Mouse (Mus musculus): Measurements from ENCODE around the gene Zfand6.

Zfand6 gene

DNA sequence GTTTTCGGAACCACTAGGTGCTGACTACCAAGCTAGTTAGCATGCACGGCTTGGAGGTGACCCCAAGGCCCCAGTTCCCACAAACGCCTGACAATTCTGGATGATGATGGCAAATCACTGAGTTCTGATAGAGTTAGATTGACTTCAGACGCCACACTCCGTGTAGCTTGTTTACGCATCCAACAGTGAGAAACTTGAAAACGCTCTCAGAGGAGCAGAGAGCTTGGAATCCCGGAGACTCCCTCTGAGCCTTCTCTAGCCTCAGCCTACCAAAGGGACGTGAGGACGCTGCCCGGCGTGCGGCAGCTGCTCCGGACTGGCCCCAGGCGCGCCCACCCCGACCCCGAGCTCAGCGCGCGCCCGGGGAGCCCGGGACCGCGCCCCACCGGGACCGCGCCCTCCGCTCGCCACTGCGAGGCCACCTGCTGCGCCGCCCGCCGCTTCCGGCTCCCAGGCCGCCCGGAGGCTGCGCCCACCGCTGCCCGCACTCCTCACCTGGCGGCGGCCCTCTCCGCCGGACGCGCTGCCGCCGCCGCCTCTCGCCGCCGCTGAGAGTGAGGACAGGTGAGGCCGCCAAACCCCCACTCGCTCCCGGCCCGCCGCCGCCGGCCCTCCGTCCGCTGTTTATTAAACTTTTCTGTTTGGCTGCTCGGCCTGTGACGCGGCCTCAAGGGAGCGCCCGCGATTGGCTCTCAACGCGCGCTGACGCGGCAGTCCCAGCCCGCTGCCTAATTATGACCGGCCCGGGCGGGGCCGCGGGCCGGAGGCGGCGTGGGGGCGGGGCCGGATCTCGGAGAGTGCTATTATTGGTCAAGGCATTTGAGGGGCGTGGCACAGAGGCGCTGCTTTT, at the start of gene Zfand6:
Gene Zfand6 (minus strand): TSS at position 709 of the 850 bp plus-strand sequence.
- peaks cover 9% of the 10 kb centered on the region for H3K9me3 ChIP-seq (ENCODE audit: low read length)
- H3K36me3 ChIP-seq (ENCODE audit: insufficient read depth, low read length) = no peaks in the 10 kb centered on the region
- no peak for TF ChIP-seq CTCF (conservative IDR thresholded peaks at IDR 0.05; ENCODE audit: low read length)
- H3K27me3 ChIP-seq (ENCODE audit: insufficient read depth, low read length) = no peaks in the 10 kb centered on the region
- peaks cover 17% of the 10 kb centered on the region for H3K4me1 ChIP-seq (replicated peaks; ENCODE audit: low read depth, low read length)
- H3K4me3 ChIP-seq (replicated peaks; ENCODE audit: low read length) = peak within 1 kb of the TSS; percentile 86

DNA sequence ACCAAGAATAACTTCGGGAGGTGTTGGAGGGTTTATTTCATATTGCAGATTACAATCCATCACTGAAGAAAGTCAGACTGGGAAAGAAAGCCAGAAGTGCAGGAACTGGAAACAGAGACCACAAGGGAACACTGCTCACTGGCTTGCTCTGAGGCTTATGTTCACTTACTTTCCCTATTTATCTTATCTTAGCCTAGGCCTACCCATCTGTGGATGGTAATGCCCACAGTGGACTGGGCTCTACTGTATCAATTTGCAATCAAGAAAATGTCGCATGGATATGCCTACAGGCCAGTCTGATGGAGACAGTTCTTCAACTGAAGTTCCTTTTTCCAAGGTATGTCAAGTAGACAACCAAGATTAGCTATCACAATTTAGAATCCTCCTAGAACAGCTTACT, 47.0 kb upstream of the Zfand6 start:
- Histone ChIP-seq H3K4me3 (replicated peaks; ENCODE audit: low read length) (no peak overlapping the region), H3K9me3 (ENCODE audit: low read length) (no peaks in the 10 kb centered on the region), H3K36me3 (ENCODE audit: insufficient read depth, low read length) (no peaks in the 10 kb centered on the region), H3K27me3 (ENCODE audit: insufficient read depth, low read length) (no peaks in the 10 kb centered on the region), H3K4me1 (replicated peaks; ENCODE audit: low read depth, low read length) (no peaks in the 10 kb centered on the region)
- TF ChIP-seq NANOG (IDR thresholded peaks at IDR 0.05; ENCODE audit: borderline replicate concordance, low read length) (no peak), POU5F1 (IDR thresholded peaks at IDR 0.05; ENCODE audit: borderline replicate concordance, low read length) (no peak), CTCF (conservative IDR thresholded peaks at IDR 0.05; ENCODE audit: low read length) (no peak)

GRCm38 (mm10) chr7:84733038-84733437, 43.3 kb upstream of the Zfand6 start:
- no peaks in the 10 kb centered on the region for H3K36me3 ChIP-seq (ENCODE audit: insufficient read depth, low read length)
- H3K9me3 ChIP-seq (ENCODE audit: low read length) = no peaks in the 10 kb centered on the region
- TF ChIP-seq CTCF (conservative IDR thresholded peaks at IDR 0.05; ENCODE audit: low read length) (no peak), POU5F1 (IDR thresholded peaks at IDR 0.05; ENCODE audit: borderline replicate concordance, low read length) (no peak), NANOG (IDR thresholded peaks at IDR 0.05; ENCODE audit: borderline replicate concordance, low read length) (no peak)
- no peak overlapping the region for H3K4me3 ChIP-seq (replicated peaks; ENCODE audit: low read length)
- no peaks in the 10 kb centered on the region for H3K4me1 ChIP-seq (replicated peaks; ENCODE audit: low read depth, low read length)
- H3K27me3 ChIP-seq (ENCODE audit: insufficient read depth, low read length) = no peaks in the 10 kb centered on the region

GRCm38 (mm10) chr7:84732052-84732451, 42.3 kb upstream of the Zfand6 start:
- TF ChIP-seq POU5F1 (IDR thresholded peaks at IDR 0.05; ENCODE audit: borderline replicate concordance, low read length) (no peak), CTCF (conservative IDR thresholded peaks at IDR 0.05; ENCODE audit: low read length) (no peak), NANOG (IDR thresholded peaks at IDR 0.05; ENCODE audit: borderline replicate concordance, low read length) (no peak)
- Histone ChIP-seq H3K9me3 (ENCODE audit: low read length) (no peaks in the 10 kb centered on the region), H3K27me3 (ENCODE audit: insufficient read depth, low read length) (no peaks in the 10 kb centered on the region), H3K4me1 (replicated peaks; ENCODE audit: low read depth, low read length) (no peaks in the 10 kb centered on the region), H3K36me3 (ENCODE audit: insufficient read depth, low read length) (no peaks in the 10 kb centered on the region), H3K4me3 (replicated peaks; ENCODE audit: low read length) (no peak overlapping the region)

DNA sequence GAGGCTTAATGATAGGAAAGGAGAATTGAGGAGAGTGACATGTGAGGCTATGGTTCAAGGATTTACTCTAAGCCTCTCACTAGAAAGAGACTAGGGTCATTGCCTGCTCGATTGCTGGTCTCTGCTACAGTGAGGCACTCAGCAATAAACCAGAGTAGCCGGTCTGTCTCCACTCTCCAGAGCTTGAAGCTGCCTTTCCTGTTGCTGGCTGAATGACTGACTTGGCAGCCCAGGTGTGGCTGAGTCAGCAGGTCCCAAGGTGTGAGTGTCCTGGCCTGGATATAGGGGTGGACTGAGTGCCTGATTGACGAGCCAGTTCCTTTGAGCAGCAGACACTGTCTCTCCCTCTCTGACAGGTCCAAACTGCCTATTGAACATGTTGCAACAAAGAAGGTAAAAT, 41.3 kb upstream of the Zfand6 start:
- Histone ChIP-seq H3K4me3 (replicated peaks; ENCODE audit: low read length) (no peak overlapping the region), H3K9me3 (ENCODE audit: low read length) (no peaks in the 10 kb centered on the region), H3K36me3 (ENCODE audit: insufficient read depth, low read length) (no peaks in the 10 kb centered on the region), H3K4me1 (replicated peaks; ENCODE audit: low read depth, low read length) (no peaks in the 10 kb centered on the region), H3K27me3 (ENCODE audit: insufficient read depth, low read length) (no peaks in the 10 kb centered on the region)
- TF ChIP-seq POU5F1 (IDR thresholded peaks at IDR 0.05; ENCODE audit: borderline replicate concordance, low read length) = no peak
- TF ChIP-seq CTCF (conservative IDR thresholded peaks at IDR 0.05; ENCODE audit: low read length) = no peak
- TF ChIP-seq NANOG (IDR thresholded peaks at IDR 0.05; ENCODE audit: borderline replicate concordance, low read length) = no peak

GRCm38 (mm10) chr7:84722804-84723459, 33.2 kb upstream of the Zfand6 start:
- Histone ChIP-seq H3K4me1 (replicated peaks; ENCODE audit: low read depth, low read length) (no peaks in the 10 kb centered on the region), H3K4me3 (replicated peaks; ENCODE audit: low read length) (no peak overlapping the region), H3K36me3 (ENCODE audit: insufficient read depth, low read length) (no peaks in the 10 kb centered on the region), H3K9me3 (ENCODE audit: low read length) (peaks cover 9% of the 10 kb centered on the region), H3K27me3 (ENCODE audit: insufficient read depth, low read length) (no peaks in the 10 kb centered on the region)
- TF ChIP-seq NANOG (IDR thresholded peaks at IDR 0.05; ENCODE audit: borderline replicate concordance, low read length) (no peak), CTCF (conservative IDR thresholded peaks at IDR 0.05; ENCODE audit: low read length) (no peak), POU5F1 (IDR thresholded peaks at IDR 0.05; ENCODE audit: borderline replicate concordance, low read length) (no peak)

GRCm38 (mm10) chr7:84710287-84710958, 20.7 kb upstream of the Zfand6 start:
- Histone ChIP-seq H3K9me3 (ENCODE audit: low read length) (no peaks in the 10 kb centered on the region), H3K4me1 (replicated peaks; ENCODE audit: low read depth, low read length) (no peaks in the 10 kb centered on the region), H3K27me3 (ENCODE audit: insufficient read depth, low read length) (no peaks in the 10 kb centered on the region), H3K36me3 (ENCODE audit: insufficient read depth, low read length) (no peaks in the 10 kb centered on the region), H3K4me3 (replicated peaks; ENCODE audit: low read length) (no peak overlapping the region)
- no peak for TF ChIP-seq CTCF (conservative IDR thresholded peaks at IDR 0.05; ENCODE audit: low read length)
- no peak for TF ChIP-seq NANOG (IDR thresholded peaks at IDR 0.05; ENCODE audit: borderline replicate concordance, low read length)
- no peak for TF ChIP-seq POU5F1 (IDR thresholded peaks at IDR 0.05; ENCODE audit: borderline replicate concordance, low read length)

DNA sequence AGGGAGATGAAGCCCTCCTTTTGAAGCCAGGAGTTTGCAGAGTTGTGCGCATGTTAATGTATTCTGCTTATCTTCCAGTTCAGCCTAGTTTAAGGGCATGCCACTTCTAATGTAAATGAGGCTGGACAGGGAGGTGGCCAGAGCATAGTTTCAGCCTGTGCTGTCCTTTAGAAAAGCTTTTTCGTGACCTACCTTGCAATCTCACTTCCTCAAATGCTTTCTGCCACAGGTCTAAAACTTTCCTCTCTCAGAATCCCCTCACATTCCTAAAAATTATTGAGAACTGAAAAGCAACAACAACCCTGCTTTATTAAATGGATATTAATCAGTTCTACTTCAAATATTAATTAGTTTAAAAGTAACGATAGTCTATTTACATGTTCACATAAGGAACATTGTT, 17.1 kb upstream of the Zfand6 start:
- no peak overlapping the region for H3K4me3 ChIP-seq (replicated peaks; ENCODE audit: low read length)
- no peak for TF ChIP-seq CTCF (conservative IDR thresholded peaks at IDR 0.05; ENCODE audit: low read length)
- no peak for TF ChIP-seq NANOG (IDR thresholded peaks at IDR 0.05; ENCODE audit: borderline replicate concordance, low read length)
- TF ChIP-seq POU5F1 (IDR thresholded peaks at IDR 0.05; ENCODE audit: borderline replicate concordance, low read length) = no peak
- H3K4me1 ChIP-seq (replicated peaks; ENCODE audit: low read depth, low read length) = no peaks in the 10 kb centered on the region
- no peaks in the 10 kb centered on the region for H3K27me3 ChIP-seq (ENCODE audit: insufficient read depth, low read length)
- H3K36me3 ChIP-seq (ENCODE audit: insufficient read depth, low read length) = no peaks in the 10 kb centered on the region
- H3K9me3 ChIP-seq (ENCODE audit: low read length) = no peaks in the 10 kb centered on the region
